Mouse (Mus musculus) small intestine, adult 2 months (tissue): ENCODE results near the gene Amt. TPM values are rescaled to one million over a fixed set of nuclear protein-coding genes. Genes with fewer than 3 reads are reported as not detected.
A peak's percentile ranks its signal among the peaks of the same experiment; 100 is the strongest.

Experiments
- H3K27ac ChIP-seq: fragments of 200-500 bp; 2 replicates; pipeline ENCODE4 v1.5.1; 2012; ENCODE audit warnings: low read depth, low read length, control low read depth, inconsistent platforms; ENCODE audit not compliant: insufficient read depth
- H3K27me3 ChIP-seq: fragments of 200-500 bp; 2 replicates; pipeline ENCODE4 v1.6.1; 2012; ENCODE audit warnings: mild to moderate bottlenecking, moderate library complexity, low read length, inconsistent platforms; ENCODE audit not compliant: control insufficient read depth, insufficient read depth
- H3K36me3 ChIP-seq: fragments of 200-500 bp; 2 replicates; pipeline ENCODE4 v1.6.1; 2012; ENCODE audit warnings: mild to moderate bottlenecking, low read length, control low read depth, inconsistent platforms; ENCODE audit not compliant: control insufficient read depth, insufficient read depth
- H3K4me1 ChIP-seq: fragments of 200-500 bp; 2 replicates; pipeline ENCODE4 v1.6.1; 2012; ENCODE audit warnings: low read length, inconsistent platforms, mixed read lengths; ENCODE audit not compliant: control insufficient read depth, insufficient read depth, insufficient read length
- H3K4me3 ChIP-seq: fragments of 200-500 bp; 2 replicates; pipeline ENCODE4 v1.5.1; 2012; ENCODE audit warnings: low read depth, mild to moderate bottlenecking, control low read depth, inconsistent platforms, low read length, moderate library complexity
- CTCF ChIP-seq: fragments of 200-500 bp; IDR thresholded peaks from 2 replicates; pipeline ENCODE4 v1.5.1; 2012; ENCODE audit warnings: low read depth, mild to moderate bottlenecking, control low read depth, inconsistent platforms, low read length, moderate library complexity, mixed read lengths; ENCODE audit not compliant: insufficient replicate concordance, insufficient read length; ENCODE audit errors: extremely low read depth
- POLR2A ChIP-seq: fragments of 200-500 bp; IDR thresholded peaks from 2 replicates; pipeline ENCODE4 v1.6.1; 2012; ENCODE audit warnings: low read depth, mild to moderate bottlenecking, control low read depth, inconsistent platforms, low read length, moderate library complexity
- WGBS: fragments of 180-500 bp; shearing (Covaris S2); methylation state at CpG from one replicate; pipeline ENCODE4 v1.1.7; 2018; 5-methylcytosine and 5-hydroxymethylcytosine counted together
- polyA plus RNA-seq: library from polyadenylated mRNA; depleted of rRNA; stranded (reverse); fragments of >200 nt; gene quantifications from 2 replicates; pipeline ENCODE4 v1.2.3, GENCODE M21; 2012

Gene Amt
- polyA plus RNA-seq, 1 experiment: 1.4 TPM

- Histone ChIP-seq H3K4me1 (peaks cover 30% of the 10 kb centered on the region; the same call in 1 of the 2 replicates), H3K4me3 (no peak overlapping the region), H3K27ac (peak overlapping the region; percentile 54; the same call in 1 of the 2 replicates), H3K36me3 (no peaks in the 10 kb centered on the region), H3K27me3 (no peaks in the 10 kb centered on the region)
- WGBS: 47% methylated on average over 5 of the region's 5 CpGs
- TF ChIP-seq POLR2A: no peak
- no peak for TF ChIP-seq CTCF
These were observed 24.0 kb upstream of the Amt start for GRCm38 (mm10) chr9:108272691-108273090.

GRCm38 (mm10) chr9:108273485-108273884, 23.2 kb upstream of the Amt start:
- TF ChIP-seq CTCF (no peak), POLR2A (no peak)
- H3K27ac ChIP-seq: no peak overlapping the region
- peaks cover 29% of the 10 kb centered on the region; the same call in 1 of the 2 replicates for H3K4me1 ChIP-seq
- WGBS: 86% methylated on average over 4 of the region's 4 CpGs
- no peaks in the 10 kb centered on the region for H3K27me3 ChIP-seq
- H3K4me3 ChIP-seq: no peak overlapping the region
- no peaks in the 10 kb centered on the region for H3K36me3 ChIP-seq

- H3K4me3 ChIP-seq: no peak overlapping the region
- H3K27ac ChIP-seq: peak overlapping the region; percentile 55
- 36% methylated on average over 5 of the region's 5 CpGs for WGBS
- TF ChIP-seq POLR2A (no peak), CTCF (no peak)
- no peaks in the 10 kb centered on the region for H3K36me3 ChIP-seq
- no peaks in the 10 kb centered on the region for H3K27me3 ChIP-seq
- H3K4me1 ChIP-seq: peaks cover 23% of the 10 kb centered on the region; the same call in 1 of the 2 replicates
These were observed 21.9 kb upstream of the Amt start for GRCm38 (mm10) chr9:108274476-108275330.

- 56% methylated on average over 6 of the region's 6 CpGs for WGBS
- peaks cover 20% of the 10 kb centered on the region; the same call in 1 of the 2 replicates for H3K4me1 ChIP-seq
- H3K27ac ChIP-seq: peak overlapping the region; percentile 55
These were observed 21.4 kb upstream of the Amt start for GRCm38 (mm10) chr9:108275331-108275659.

GRCm38 (mm10) chr9:108278697-108279450, 17.8 kb upstream of the Amt start:
- no peaks in the 10 kb centered on the region for H3K36me3 ChIP-seq
- WGBS: 71% methylated on average over 10 of the region's 10 CpGs
- H3K27ac ChIP-seq: no peak overlapping the region
- no peak overlapping the region for H3K4me3 ChIP-seq
- H3K4me1 ChIP-seq: peaks cover 10% of the 10 kb centered on the region; the same call in 1 of the 2 replicates
- no peaks in the 10 kb centered on the region for H3K27me3 ChIP-seq
- TF ChIP-seq POLR2A (no peak), CTCF (peak; percentile 62; the same call in 1 of the 2 replicates)

More at GRCm38 (mm10) chr9:108275331-108275659, 21.4 kb upstream of the Amt start:
- Histone ChIP-seq H3K27me3 (no peaks in the 10 kb centered on the region), H3K36me3 (no peaks in the 10 kb centered on the region), H3K4me3 (no peak overlapping the region)
- TF ChIP-seq CTCF (no peak), POLR2A (no peak)

- peak overlapping the region; percentile 40 for H3K27ac ChIP-seq
- TF ChIP-seq POLR2A (no peak), CTCF (no peak)
- H3K4me3 ChIP-seq: no peak overlapping the region
- no peaks in the 10 kb centered on the region for H3K36me3 ChIP-seq
- H3K27me3 ChIP-seq: no peaks in the 10 kb centered on the region
- H3K4me1 ChIP-seq: peaks cover 2% of the 10 kb centered on the region; the same call in 1 of the 2 replicates
- WGBS: 23% methylated on average over 8 of the region's 8 CpGs
These were observed 16.4 kb upstream of the Amt start for GRCm38 (mm10) chr9:108280071-108280828.
